Mouse (Mus musculus) left cerebral cortex, postnatal 36 days (tissue): ENCODE measurements around the gene Nup98. TPM values are rescaled to one million over a fixed set of nuclear protein-coding genes. Genes with fewer than 3 reads are reported as not detected.

ENCODE experiments used
- DNase-seq, 2 experiments: peaks; one replicate each; pipeline ENCODE4 v3.0.0; 2021 to 2022; ENCODE audit warnings: low spot score in 2 of 2, mixed read lengths in 1 of 2
- intact Hi-C: fragments of 180-260 bp; cut with DNase I; formaldehyde crosslinking; loops from one replicate; pipeline ENCODE4 v1.15.1; 2025
- total RNA-seq, 2 experiments: library from RNA; stranded (reverse); gene quantifications; 2 replicates each; pipeline ENCODE4 v1.2.3; 2021

Nup98 gene
- total RNA-seq, 2 experiments from 2014 or later: 34.0 to 44.5 TPM

DNA sequence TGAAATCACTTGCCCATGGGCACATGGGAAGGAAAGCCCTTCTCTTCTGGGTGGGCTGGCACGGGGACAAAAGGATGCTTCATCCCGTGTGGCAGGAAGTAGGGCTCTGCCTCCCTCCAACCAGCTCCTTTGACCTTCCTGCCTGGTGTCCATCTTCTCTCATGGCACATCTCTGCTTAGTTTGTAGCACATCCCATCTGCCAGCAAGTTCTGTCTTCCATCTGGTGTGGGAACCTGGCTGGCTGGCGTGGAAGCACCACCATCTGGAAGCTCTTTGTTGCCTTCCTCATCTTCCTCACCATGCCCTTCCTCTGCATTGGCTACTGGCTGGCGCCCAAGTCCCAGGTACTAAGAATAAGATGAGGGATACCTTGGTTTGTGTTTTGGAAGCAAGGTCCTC lies 122.6 kb downstream of the Nup98 start:
- intact Hi-C loops: no loop called here
- peak; percentile 12 to 32 for DNase-seq

DNA sequence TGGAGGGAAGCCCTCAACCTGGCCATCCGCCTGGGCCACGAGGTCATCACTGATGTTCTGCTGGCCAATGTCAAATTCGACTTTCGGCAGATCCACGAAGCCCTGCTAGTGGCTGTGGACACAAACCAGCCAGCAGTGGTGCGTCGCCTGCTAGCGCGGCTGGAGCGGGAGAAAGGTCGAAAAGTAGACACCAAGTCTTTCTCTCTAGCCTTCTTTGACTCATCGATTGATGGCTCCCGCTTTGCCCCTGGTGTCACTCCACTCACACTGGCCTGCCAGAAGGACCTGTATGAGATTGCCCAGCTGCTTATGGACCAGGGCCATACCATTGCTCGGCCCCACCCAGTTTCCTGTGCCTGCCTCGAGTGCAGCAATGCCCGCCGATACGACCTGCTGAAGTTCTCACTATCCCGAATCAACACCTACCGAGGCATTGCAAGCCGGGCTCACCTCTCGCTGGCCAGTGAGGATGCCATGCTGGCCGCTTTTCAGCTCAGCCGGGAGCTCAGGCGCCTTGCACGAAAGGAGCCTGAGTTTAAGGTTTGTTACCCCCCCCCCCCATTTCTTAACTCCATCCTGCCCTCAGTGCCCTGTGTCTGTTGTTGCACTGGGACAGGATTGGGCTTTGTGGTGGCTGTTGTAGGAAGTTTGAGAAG lies 125.8 kb downstream of the Nup98 start:
- no peak for DNase-seq
- intact Hi-C loops: loop anchor here (5.0 kb wide), 1 partner anchor 167 kb away; no protein-coding TSS in a partner anchor

DNA sequence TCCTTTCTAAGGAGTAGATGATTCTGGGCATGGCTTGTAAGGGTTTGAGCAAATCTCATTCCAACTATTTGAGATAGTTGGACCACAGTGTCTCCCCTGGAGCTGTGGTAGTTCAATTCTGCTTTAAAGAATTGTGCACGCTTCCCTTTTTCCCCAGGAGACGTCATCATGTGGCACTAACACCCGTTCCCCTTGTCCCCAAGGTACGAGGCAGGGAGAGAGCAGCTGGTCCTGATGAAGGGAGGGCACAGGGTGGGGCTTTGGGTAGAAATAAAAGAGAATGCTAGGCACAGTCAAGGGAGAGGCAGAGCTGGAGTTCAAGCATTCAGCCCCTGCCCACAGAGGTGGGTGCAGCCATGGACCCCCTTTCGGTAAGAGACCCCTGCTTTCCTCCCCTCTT lies 127.2 kb downstream of the Nup98 start, which contains the start of gene Trpc2:
TSS of gene Trpc2 (plus strand) at position 301 of the 400 bp plus-strand sequence.
- no peak for DNase-seq
- intact Hi-C loops: loop anchor here (5.0 kb wide), 1 partner anchor 166 kb away; no protein-coding TSS in a partner anchor

DNA sequence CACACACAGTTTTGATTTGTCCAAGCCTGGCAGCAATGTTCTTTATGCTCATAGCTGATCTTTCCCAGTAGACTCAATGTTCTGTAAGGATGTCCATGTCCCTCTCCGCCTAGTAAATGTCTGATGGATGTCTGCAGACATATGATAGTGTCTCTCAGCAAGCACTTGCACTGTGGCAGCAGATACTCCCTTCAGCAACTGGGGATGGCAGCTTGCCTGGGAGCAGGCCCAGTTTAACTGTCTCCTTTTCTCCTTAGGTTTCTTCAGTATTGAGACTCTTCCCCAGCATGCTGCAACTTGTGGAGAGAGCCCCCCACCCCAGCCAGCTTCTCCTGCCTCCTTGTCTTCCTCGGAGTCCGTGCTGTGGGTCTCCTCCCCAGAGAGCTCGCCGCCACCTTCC lies 128.2 kb downstream of the Nup98 start:
- no peak for DNase-seq
- intact Hi-C loops: loop anchor here (5.0 kb wide), 1 partner anchor 164 kb away; no protein-coding TSS in a partner anchor

DNA sequence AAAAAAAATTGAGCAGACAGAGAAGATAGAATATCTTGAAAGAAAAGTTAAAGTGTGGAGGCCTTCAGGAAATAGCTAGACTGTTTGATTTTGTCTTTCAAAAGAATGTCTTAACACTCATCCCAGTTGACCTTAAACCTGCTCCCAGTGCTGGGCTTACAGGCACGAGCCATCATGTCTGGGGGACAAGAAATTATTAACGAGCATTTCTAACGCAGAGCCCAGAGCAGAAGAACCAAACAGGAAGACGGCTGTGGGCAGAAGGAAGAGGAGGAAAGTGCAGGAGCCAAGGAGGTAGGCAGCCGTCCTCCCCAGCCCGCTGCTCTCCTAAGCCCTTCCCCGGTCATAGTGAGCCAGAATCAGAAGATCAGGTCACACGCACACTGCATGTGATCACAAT lies 129.7 kb downstream of the Nup98 start:
- intact Hi-C loops: loop anchor here (5.0 kb wide), 1 partner anchor 163 kb away; no protein-coding TSS in a partner anchor
- DNase-seq: no peak

DNA sequence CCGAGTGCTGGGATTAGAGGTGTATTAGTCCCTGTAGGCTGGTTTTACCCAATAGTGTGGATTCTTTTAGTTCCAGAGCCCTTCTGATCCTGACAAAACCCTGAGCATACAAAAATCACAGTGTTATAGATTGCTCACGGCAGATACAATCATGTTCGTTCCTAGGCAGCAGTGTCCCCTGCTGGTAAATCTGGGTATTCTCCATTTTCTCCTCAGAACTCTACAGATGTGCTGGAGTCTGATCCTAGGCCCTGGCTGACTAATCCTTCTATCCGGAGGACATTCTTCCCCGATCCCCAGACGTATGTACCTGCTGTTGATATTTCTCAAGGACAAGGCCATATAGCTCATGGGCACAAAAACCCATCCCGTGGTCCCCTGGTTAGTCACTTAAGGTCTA lies 131.5 kb downstream of the Nup98 start:
- intact Hi-C loops: loop anchor here (5.0 kb wide), 2 partner anchors 81 to 426 kb away; no protein-coding TSS in a partner anchor
- DNase-seq: peak in 1 of 2 experiments; percentile 30

DNA sequence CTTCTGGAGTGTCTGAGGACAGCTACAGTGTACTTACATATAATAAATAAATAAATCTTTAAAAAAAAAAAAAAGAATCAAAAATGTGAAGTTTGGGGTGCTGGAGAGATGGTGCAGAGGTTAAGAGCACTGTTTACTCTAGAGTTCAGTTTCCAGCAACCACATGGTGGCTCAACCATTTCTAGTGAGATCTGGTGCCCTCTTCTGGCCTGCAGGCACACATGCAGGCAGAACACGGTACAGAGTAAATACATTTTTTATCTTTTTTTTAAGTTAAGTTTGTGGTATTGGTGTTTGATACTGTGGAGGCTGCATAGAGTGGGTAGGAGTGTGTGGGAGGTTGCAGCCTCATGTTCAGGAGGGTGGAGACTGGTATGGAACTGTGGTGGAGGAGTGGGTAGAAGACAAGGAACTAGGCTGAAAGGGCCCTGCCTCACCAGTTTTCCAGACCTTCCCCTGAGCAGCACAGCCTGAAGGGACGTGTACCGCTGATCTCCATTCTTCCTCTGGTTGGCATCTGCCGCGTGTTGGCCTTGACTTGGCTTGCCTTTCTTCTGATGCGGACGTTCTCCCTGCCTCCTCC lies 133.2 kb downstream of the Nup98 start:
- intact Hi-C loops: loop anchor here (5.0 kb wide), 2 partner anchors 80 to 425 kb away; no protein-coding TSS in a partner anchor
- no peak for DNase-seq

Other genes with a start within 250 kb of the Nup98 start
- 10 to 100 TPM in 1 of 2 experiments, 1 to 10 TPM in 1; 3.7 to 10.6 TPM for gene Il18bp, start 191.5 kb downstream of the Nup98 start, total RNA-seq
- gene Rnf121, start 144.7 kb downstream of the Nup98 start, total RNA-seq: 10 to 100 TPM; 40.2 to 48.5 TPM
- 10 to 100 TPM; 19.9 to 32.1 TPM for gene Xndc1, start 144.7 kb downstream of the Nup98 start, total RNA-seq
- gene Xntrpc, start 144.5 kb downstream of the Nup98 start, total RNA-seq: 1 to 10 TPM; 1.2 TPM
- gene Trpc2, start 127.1 kb downstream of the Nup98 start, total RNA-seq: 1 to 10 TPM in 1 of 2 experiments, under 1 TPM in 1; 0.27 to 2.3 TPM
- not detected for gene Art1, start 108.4 kb downstream of the Nup98 start, total RNA-seq
- gene Art5, start 100.7 kb downstream of the Nup98 start, total RNA-seq: not detected
- under 1 TPM; 0.45 to 0.52 TPM for gene Chrna10, start 93.3 kb downstream of the Nup98 start, total RNA-seq
- gene Pgap2, start within 50 bp of the Nup98 start, total RNA-seq: 10 to 100 TPM; 22.1 to 23.1 TPM
- gene Rhog, start 45.9 kb upstream of the Nup98 start, total RNA-seq: 10 to 100 TPM; 25.5 to 31.0 TPM
- 10 to 100 TPM; 88.5 to 92.8 TPM for gene Stim1, start 57.6 kb upstream of the Nup98 start, total RNA-seq
- gene Rrm1, start 231.5 kb upstream of the Nup98 start, total RNA-seq: 10 to 100 TPM; 10.8 to 13.0 TPM